Mouse (Mus musculus) thymus, postnatal 14 days (tissue): Measurements from ENCODE around the gene Adamts1.

Experiments
- DNase-seq: peaks from one replicate; pipeline ENCODE4 v3.0.0; 2021

Adamts1 gene

DNA sequence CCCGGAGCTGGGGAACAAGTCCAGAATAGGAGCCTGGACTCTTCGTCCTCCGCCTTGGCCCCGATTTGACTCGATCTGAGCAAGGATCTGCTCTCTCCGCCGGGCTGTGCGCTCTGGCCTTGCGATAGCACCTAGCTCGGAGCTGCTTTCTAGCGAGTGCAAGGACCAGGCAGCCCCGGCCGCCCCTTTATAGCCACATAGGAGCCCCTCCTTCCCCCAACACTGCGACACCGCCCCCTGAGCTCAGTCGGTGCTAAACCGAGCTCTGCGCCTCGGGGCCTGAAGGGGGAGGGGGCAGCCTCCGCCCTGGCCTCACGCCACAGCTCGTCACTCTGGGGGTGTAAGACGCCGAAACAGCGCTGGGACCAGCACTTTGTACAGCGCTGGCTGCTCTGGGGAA, at the start of gene Adamts1:
Gene Adamts1, minus strand, starts transcription at position 160 of the 400 bp plus-strand sequence.
- no peak for DNase-seq

- no peak for DNase-seq
Measured at GRCm38 (mm10) chr16:85827066-85827465, 24.2 kb upstream of the Adamts1 start.

GRCm38 (mm10) chr16:85822330-85822916, 19.5 kb upstream of the Adamts1 start:
- DNase-seq, result no peak

DNA sequence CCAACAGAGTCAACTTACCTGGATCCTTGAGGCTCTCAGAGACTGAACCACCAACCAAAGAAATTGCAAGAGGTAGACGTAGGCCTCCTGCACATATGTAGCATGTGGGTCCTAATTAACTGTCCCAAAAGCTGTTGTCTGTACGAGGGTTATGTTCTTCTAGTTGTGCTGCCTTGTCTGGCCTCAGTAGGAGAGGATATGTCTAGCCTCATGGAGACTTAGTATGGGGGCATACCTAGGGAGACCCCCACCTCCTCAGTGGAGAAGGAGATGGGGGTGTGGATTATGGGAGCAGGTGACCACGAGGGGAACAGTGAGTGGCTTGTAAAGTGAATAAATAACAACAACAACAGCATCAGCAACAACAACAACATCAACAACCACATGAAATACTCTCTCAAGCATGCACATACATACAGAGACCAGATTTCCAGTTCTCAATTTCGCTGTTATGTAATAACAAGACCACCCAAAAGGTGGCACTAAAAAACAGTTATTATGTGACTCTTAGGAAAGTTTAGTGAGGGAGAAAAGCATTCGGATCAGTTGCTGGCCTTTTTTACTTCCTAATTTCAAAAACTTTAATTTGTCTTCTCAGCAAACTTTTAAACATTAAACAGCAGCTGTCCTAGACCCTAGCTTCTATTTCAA, 17.0 kb upstream of the Adamts1 start:
- no peak for DNase-seq

- no peak for DNase-seq
Measured at GRCm38 (mm10) chr16:85814116-85814515, 11.2 kb upstream of the Adamts1 start.

- DNase-seq, result no peak
Measured at GRCm38 (mm10) chr16:85807626-85808025, 4.7 kb upstream of the Adamts1 start.

GRCm38 (mm10) chr16:85807072-85807471, 4.2 kb upstream of the Adamts1 start:
- DNase-seq, result no peak

GRCm38 (mm10) chr16:85805581-85805980, 2.7 kb upstream of the Adamts1 start:
- DNase-seq, result no peak

DNA sequence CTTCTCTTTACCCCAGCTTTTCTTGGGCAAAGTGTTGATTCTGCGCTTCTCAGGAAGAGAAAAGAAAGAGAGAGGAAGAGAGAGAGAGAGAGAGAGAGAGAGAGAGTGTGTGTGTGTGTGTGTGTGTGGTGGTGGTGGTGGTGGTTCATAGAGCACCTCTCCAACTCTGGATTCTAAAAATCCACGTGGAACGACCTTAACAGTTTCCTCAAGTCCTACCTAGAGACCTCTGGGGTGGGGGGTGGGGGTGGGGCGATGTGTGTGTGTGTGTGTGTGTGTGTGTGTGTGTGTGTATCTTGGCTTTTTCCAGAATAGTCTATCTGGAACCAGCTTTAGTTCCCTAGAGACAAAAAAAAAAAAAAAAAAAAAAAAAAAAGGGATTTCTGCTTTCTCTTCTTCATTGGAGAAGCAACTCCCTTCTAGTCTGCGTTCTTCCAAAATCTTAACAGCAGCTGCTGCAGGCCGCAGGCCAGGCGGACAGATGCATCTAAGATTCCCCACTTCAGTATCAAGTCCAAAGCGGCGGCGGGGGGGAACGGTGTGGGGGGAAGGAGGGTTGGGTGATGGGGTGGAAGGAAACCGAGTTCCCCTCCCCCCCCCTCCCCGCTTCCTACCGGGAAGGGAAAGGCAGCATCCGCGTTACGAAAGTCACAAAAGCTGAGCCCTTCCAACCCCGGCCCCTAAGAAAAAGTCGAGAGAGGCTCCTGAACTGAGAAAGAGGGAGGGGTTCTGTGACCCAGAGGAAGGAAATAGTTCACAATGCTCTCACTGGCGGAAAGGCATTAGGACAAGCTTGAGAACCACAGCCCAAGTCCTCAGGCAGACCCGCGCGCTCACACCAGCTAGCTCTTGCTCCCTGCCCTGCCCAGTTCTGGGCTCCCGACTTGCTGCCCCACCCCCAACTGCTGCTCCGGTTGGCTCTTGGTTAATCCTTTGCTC, 969 bp upstream of the Adamts1 start:
- DNase-seq, result no peak

DNA sequence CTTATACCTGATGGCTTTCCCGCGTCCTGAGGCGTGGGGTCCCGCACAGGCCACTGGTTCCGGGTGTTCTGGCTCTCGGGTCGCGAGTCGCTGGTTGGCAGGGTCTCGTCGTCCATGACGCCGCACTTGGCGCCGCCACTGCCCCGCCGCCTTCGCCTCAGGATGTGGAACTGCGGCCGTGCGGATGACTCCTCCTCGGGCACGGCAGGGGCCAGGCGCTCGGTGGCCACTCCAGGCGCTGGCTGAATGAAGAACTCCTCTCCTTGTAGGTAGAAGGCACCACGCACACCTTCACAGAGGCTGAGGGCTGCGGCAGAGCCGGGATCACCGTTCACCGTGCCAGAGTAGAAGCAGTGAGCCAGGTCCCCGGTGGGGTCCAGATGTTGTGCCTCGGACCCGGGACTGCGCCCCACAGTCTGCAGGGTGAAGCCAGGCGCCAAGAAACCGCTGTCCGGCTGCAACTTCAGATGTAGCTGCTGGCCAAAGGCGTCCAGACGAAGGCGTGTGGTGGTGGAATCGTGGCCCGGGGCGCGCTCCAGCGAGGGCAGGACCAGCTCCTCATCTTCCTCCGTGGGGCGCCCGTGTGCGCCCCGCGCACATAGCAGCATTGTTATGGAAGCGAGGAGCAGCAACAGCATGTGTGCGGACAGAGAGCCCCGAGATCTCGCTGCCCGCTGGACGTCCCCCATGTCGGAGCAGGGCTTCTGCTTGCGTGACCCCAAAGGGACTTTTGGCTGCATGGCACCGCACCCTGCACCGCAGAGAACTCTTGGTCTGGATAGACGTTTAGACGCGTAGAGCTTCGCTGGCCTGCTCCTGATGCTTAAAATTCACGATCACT, 722 bp downstream of the Adamts1 start:
- DNase-seq, result no peak

DNA sequence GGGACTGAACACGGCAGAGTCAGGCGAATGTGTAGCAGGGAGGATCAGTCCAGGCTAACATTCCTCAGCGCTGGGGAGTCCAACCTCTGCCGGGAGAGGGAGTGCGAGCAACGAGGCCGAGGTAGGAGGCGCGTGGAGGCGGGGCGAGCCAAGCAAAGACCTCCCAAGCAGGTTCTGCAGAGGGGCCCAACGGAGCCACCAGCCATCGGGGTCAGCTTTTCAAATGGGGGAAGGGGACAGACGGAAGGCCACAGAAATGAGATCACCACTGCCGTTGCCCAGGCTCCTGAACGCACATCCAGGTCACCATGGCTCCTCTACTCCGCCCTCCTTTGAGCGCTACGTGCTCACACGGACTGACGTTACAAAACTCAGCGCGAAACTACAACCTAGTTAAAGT, 1.7 kb downstream of the Adamts1 start:
- no peak for DNase-seq

- no peak for DNase-seq
Measured at GRCm38 (mm10) chr16:85800691-85801090, 2.2 kb downstream of the Adamts1 start.

GRCm38 (mm10) chr16:85799971-85800370, 2.9 kb downstream of the Adamts1 start:
- DNase-seq, result no peak

GRCm38 (mm10) chr16:85798334-85798733, 4.6 kb downstream of the Adamts1 start:
- no peak for DNase-seq

DNA sequence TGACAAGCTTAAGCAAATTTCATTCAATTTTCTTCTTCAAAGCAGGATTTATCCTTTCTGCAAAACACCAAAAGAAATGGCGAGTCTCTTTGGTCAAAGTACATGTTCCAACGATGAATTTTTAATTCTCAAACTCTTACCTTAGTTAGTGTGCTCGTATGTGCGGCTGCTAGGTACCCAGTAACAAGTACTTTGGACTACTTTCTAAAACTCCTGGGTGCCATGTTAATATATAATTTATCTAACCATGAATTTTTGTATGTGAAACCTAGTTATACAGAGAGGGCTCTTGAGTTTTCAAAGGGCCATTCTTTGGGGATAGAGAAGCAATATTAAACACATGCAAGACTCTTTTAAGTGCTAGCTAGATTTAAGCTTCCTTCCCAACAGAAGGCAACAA, 5.8 kb downstream of the Adamts1 start:
- DNase-seq, result no peak

DNA sequence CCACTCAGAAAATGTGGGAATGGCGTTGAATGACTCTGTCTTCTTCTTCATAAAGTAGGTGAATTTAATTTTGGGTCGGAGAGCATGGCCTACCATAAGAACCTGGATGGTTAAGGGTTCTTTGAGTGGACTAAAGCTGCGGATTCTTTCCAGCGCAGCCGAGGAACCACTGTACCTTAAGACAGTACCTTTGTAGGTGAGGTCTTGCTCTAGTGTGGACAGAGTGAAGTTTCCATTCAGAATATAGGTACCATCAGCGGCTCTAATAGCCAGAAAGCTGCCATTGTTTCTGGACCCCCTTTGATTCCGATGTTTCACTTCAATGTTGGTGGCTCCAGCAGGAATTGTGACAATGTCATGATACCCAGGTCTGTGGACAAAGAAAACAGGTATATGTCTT, 7.2 kb downstream of the Adamts1 start:
- DNase-seq, result no peak

DNA sequence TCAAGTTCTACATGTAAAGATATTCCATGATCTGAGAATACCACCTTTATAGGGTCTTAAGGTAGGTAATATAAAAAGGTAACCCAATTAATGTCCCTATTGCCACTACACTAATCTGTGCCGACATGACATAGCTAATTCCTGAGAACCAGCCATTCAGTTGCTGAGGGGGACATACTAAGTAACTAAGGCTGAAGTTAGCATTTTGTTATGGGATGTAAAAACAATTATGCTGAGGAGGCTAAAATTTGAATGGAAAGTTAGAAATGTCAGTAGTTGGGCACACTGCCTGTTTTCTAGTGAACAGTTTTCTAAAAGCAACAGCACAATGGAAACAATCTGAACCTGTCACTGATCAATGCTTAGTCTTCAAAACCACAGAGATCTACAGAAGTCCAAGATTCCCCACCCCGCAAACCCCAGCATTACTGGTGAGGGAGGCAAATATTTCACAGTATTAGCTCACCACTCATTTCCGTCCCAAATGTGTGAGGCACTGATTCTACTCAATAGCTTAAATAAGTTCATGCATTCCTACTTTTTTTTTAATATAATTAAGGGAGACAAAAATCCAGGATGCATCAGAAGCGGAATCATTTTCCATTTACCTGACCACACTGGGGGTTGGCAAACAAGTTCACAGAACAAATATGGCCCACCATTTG, 9.6 kb downstream of the Adamts1 start:
- no peak for DNase-seq

DNA sequence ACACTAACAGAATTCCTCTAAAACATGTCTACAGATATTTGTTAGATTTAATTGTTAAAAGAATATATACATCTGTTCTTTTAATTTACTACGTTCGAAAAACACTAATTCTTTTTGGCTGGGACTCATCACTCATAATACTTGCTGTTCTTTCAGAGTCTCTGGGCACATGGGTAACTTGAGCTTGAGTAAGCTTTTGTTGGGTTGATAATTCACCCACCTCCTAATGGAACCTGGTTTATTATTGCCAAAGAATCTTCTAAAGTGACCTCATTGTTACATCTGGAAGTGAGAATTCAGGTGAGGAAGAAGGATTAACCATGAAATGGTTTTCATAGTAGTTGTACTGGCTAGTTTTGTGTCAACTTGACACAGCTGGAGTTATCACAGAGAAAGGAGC, 21.8 kb downstream of the Adamts1 start:
- no peak for DNase-seq

DNA sequence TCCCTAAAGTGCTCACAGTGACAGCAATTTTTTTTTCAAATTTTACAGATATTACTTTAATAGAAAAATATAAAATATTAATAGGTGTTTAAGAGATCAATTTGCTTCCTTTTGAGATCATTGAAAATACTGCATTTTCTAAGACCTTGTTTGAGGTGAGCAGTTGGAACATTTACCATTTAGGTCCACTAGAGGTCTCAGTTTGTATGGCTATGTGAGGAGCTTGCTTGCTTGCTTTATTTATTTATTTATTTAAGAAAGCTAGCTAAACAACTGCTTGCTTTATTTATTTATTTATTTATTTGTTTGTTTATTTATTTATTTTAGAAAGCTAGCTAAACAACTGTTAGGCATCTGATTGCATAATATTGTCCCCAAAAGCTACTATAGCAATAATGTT, 23.1 kb downstream of the Adamts1 start:
- no peak for DNase-seq

- DNase-seq, result no peak
Measured at GRCm38 (mm10) chr16:85772272-85772671, 30.6 kb downstream of the Adamts1 start.

- no peak for DNase-seq
Measured at GRCm38 (mm10) chr16:85767341-85767740, 35.6 kb downstream of the Adamts1 start.

DNA sequence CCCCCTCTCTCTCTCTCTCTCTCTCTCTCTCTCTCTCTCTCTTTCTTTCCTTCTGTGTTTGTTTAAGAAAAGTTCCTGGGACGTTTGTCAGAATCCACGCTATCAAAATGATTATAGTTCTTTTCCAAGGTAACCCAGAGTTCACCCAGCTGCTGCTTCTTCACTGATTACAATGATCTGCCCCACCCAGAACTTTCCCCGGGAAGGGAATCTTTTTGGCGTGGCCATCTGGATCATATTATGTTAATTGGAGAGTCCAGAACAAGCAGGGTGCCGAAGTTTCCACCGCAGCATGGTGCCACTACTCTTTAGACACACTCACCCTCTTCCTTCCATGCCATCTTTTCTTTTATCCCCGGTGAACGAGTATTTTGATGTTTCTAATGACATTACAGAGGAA, 37.2 kb downstream of the Adamts1 start:
- DNase-seq, result no peak
